Mouse (Mus musculus) mesoderm, embryonic 11.5 days (tissue): ENCODE measurements around the gene Smagp.

Experiments used
- DNase-seq: peaks from one replicate; pipeline ENCODE4 v3.0.0-alpha.2; 2012; ENCODE audit warnings: low read depth, low spot score

Gene Smagp

DNA sequence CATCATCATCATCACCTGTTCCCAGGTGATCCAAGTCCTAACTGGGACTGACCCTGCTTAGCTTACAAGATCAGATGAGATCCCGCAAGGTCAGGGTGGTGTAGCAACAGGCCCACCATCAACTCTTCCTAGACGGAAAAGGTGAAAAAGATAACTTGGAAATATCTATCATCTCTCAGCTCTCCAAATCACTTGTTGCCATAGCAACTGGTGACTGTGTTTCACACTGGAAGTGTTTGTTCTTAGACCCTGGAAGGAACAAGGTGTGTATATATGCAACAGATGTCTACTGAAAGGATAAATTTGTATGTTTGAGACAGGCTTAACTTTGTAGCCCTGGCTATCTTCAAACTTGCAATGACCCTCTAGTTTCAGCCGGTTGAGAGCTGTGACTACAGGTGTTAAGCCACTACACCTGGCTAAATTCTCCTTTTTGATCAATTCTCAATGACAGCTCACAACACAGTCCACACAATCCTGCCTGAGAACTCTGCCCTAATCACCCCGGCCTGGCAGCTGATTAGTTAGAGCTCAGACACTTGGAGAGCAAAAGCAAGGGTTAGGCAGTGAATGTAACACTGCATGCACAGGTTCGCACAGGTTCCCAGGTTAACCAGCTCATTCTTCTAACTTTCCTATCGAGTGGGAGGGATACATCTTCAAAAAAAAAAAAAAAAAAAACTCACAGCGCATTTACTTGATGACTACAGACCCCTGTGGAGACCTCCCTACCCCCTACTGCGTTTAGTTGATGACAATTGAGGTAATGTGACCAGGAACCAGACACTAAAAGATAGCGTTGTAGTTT is 28.9 kb upstream of the Smagp start:
- no peak for DNase-seq

DNA sequence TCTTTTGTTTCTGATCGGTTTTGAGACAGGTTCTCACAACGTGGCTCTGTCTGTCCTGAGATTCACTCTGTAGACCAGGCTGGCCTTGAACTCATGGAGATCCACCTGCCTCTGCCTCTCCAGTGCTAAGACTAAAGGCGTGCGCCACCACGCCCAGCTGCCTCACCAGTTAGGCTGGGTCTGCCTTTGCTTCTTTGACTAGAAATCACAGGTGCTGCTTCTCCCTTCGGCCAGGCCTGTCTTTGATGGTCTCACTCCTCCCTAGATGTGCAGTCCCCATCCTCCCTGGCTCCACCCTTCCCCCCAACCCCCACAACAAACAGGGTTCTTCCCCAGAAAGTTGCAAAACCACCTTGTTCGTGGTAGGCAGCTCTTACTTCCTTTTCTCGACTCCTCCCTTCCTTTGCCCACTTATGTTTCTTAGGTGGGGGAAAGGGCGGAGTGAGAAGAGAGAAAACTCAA is 28.1 kb upstream of the Smagp start:
- no peak for DNase-seq

DNA sequence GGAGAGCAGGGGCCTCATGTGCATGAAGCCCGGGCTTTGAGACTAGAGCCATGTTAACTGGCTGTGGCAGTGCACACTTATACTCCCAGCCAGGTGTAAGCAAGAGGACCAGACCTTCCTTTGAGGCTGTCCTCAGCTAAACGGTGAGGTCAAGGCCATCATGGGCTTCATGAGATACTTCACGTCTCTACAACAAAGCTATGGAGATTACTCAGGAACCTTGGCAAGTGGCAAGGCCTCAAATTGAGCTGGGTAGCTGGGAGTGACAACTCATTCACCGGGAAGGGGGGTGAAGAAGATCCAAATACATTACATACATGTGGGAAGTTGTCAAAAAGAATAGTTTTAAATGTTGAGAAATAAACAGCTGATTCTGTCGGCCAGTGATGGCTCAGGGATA is 24.1 kb upstream of the Smagp start:
- no peak for DNase-seq

DNA sequence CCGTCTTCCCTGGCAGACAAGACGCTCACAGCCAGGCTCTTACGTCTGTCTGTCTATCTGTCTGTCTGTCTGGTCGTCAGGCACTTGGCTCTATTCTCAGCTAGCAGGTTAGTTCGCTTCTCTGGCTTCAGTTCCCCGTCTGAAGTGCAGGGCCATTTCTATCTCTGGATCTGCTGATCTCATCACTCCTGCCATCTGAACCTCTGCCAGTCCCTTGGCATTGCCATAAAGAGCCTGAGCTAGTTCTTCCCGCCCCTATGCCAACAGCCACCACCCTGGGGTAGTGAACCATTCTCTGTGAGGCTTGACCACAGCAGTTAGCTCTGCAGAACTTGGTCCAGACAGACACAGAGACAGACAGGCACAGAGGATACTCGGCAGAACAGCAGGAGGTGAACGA is 23.6 kb upstream of the Smagp start:
- DNase-seq, result no peak

DNA sequence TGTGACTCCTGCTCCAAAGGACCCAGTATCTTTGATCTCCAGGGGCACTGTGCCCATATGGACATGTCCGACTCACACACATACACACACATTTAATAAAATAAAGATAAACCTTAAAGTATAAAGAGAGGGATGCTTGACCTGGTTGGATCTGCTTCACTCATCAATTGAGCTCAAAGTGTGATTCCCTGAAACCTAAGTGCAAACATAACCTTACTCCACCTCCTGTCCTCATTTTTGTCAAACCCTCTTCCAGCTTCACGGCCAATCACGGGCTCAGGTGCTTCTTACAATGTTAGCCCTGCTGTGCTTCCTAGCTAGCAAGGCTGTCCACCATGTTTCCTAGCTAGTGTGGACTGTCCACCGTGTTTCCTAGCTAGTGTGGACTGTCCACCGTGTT is 18.5 kb upstream of the Smagp start:
- DNase-seq, result no peak

DNA sequence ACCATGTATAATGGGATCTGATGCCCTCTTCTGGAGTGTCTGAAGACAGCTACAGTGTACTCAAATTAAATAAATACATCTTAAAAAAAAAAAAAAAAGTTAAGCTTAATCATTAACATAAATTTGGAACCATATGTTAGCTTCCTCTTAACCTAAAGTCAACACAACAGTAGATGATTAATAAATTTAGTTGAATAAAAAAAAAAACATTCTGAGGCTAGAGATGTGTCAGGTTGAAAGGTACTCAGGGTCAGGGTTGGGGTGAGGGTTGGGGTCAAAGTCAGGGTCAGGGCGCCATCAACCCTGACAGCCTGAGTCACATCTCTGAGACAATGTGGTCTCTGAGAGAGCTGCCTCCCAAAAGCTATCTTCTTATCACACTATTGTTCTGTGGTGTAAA is 17.5 kb upstream of the Smagp start:
- DNase-seq, result no peak

DNA sequence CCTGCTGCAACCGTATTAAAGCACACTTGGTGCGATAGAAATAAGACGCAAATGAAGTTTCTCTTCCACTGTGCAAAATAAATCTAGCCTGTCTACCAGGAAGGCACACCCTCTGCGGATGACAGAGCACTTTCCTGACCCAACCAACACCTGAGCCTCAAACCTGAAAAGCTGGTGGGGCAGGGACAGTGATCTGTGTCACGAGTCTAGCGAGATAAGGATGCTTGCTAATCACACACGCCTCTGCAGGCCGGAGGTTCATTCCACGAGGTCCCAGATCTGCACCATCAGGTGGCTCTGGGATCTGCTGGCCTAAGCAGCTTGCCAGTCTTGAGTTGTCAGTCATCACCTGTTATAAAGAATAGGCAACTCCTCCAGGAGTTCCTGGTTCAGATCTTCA is 14.9 kb upstream of the Smagp start:
- DNase-seq, result no peak

DNA sequence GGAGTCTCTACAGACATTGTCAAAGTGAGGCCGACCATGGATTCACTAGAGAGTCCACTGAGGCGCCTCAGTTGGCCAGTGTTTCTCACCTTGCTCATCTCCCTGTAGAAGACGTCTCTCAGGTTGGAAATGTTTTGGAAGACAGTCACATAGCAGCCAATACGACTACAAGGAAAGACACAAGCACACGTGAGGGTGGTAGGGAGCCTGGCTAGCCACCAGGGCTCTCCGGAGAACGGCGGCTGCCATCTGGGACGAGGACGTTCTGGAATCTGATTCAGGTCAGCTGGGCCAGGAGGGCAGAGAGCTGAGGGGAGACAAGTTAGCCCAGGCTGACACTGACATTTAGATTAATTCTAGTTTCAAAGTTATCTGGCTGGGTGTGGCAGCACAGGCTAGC is 13.4 kb upstream of the Smagp start:
- no peak for DNase-seq

DNA sequence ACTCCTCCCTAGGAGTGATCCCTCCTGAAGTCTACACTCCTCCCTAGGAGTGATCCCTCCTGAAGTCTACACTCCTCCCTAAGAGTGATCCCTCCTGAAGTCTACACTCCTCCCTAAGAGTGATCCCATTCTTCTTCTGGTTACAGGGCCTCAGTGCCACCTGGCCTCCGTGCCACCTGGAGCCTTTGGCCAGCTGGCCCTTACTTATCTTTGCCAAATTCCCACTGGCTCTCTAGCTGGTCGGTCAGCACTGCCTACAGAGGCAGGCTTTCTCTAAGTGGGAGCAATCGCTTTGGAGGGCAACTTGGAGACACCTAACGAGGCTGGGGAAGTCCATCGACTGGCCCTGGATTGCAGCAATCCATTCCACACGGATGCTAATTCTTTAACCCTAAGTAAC is 9.4 kb upstream of the Smagp start:
- DNase-seq, result no peak

DNA sequence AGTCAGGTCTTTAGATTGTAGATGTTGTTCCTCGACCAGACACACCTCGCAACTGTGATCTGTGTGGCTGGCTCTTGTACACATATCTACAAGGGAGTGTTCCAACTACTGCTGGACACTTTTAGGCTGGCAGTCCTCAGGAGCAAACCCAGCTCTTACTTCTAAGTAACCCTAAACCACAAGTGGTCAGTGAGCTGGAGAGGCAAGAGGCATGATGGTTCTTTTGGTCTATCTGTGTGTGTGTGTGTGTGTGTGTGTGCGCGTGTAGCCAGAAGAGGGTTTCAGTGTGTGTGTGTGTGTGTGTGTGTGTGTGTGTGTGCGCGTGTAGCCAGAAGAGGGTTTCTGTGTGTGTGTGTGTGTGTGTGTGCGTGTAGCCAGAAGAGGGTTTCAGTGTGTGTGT is 5.7 kb upstream of the Smagp start:
- DNase-seq, result no peak

DNA sequence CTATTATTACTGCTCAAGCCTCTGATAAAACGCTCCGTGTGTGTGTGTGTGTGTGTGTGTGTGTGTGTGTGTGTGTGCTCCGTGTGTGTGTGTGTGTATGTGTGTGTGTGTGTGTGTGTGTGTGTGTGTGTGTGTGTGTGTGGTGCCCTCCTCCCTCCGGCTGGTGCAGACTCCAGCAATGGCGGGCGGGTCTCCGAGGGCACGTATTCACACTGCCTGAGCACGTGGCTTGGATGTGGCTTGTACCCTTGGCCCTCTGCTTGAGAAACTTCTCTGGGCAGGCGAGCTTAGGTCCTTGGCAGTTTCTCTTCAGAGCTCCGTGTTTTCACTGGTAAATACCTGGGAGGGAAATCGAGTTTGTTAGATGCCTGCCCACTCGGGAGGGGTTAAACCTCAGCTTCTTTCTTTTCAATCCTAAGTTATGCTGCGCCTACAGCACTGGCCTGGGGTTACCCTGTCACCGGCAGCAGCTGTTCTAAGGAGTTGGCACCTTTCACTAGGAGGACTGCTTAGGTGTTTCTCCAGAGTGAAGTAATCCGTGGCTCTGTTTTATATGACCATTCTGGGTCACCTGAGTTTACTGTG is 4.6 kb upstream of the Smagp start:
- no peak for DNase-seq

DNA sequence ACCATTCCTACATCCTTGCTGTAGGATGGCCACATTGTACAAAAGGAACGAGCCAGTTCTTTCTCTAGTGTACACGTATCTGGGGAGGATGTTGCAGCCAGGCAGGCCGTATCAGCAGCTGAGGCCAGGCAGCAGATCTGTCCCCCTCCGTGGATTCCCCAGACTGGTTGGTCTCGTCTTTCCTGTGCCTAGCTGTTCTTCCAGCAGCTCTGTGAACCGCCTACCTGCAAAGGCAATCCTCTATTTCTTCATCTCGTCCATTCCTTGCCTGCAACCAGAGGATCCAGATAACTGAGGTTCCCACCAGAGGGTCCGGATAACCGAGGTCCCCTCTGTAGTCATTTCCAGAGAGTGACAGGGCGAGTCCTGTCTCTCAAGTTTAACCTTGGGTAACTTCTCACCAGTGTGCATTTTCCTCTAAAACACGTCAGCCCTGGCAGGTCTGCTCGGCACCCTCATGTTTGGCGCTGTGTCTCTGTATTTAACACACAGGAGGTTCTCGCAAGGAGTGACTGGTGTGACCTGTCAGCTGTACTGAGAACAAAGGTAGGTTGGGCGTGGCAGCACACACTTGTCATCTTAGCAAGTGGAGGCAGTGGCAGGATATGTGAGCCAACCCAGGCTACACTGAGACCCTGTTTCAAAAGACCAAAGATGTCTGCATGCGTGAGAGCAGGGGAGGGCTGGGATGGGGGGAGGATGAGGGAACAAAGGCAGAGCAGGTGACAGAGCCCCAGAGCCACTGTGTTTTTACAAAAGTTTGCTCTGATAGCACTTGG is 3.4 kb upstream of the Smagp start:
- DNase-seq, result no peak

DNA sequence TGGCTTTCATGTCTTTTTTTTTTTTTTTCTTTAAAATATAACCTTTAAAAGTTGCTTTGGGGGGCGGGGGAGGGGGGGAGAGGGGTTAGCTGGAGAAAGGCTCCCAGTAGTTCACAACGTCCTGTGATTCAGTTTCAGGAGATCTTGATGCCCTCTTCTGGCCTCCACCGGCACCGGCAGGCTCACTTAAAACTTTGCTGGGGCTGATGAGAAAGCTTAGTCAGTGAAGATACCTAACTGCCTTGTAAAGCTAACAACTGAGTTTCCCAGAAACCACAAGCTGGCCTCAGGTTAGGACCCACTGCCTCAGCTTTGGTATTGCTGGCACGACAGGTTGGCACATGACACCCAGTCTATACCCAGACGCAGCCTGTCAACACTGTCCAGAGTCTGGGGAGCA is 921 bp upstream of the Smagp start:
- DNase-seq, result no peak

DNA sequence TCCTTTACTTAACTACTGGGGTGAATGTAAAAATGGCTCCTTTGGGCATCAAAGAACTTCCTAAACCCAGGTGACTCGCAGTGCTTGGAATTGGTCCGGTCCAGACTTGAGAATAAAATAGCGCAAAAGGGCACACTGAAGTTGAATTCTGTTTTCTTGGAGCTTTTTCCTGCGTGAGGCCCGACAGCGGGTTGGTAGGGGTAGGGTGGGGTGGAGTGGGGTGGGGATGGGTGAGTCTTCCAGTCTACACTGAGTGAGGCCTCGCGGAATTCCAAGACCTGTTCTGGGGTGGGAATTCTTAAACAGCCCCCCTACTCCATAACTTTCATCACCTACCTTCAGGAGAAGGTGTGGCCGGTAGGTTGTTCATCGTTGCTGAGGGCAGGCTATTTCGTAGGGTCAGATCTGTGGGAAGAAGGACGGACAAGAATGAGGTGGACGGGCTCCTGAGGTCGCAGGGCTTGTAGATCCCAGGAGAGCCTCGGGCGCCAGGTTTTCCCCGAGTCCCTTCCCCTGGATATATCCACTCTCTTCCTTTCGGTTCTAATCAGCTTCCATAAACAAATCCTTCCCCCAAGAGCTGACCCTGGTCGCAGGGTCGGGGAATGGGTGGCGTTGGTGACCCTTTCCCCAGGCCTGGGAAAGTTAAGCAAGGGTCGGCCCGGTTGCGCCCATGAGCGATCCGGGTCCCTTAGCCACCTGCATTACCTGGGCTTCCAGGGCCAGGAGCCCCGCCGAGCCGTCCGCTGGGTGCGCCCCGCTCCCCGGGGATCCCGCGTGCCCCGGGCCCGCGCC is 692 bp downstream of the Smagp start:
- no peak for DNase-seq

DNA sequence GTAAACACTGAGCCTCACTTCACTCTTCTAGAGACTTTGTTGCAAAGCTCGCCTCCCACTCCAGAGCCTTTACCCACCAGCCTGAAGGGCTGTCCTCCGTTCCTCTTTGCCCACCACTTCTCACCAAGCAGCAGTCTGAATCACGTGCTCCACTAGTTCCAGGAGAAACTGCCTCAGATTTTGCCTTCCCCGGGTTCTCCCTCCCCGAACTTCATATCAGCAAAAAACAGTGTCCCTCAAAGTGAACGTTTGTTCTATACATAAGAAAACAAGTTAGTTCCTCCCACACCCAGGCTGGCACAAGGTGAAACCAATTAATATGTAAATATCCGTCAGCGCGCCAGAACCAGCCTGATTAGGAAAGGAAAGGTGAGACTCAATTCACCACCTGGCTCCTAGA is 1.5 kb downstream of the Smagp start:
- no peak for DNase-seq

DNA sequence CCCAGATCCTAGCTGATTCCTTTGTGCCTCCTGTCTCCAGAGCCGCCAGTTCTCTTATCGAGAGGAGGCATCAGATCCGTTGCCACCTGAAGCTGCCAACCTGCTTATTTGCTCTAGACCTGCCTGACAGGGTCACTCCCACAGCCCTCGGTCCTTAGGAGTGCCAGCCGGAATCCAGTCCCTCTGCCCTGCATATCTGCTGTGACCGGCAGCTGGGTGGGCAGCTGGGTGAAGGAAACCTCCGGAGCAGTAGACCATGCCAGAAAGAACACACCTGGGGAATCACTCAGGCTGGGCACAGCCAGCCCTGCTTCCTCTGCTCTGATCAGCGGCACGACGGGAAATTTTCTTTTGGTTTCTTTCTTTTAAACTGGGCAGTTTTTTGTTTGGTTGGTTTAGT is 3.4 kb downstream of the Smagp start:
- DNase-seq, result no peak

DNA sequence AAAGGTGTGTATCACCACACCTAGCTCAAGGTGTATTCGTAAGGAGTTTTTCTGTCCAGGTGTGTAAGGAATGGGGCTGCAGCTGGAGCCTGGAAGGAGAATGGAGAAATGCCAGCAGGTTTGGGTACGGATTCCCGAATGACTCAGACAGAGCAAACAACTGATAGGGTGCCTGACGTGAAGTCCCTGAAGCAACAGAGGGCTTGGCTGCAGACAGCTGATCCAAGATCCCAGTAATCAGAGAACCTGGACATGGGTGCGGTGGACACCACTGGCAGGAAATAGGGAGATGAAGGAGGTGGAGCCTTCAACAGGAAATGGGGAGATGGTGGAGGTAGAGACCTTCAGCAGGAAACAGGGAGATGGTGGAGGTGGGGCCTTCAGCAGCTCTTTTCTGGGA is 4.4 kb downstream of the Smagp start:
- DNase-seq, result no peak

DNA sequence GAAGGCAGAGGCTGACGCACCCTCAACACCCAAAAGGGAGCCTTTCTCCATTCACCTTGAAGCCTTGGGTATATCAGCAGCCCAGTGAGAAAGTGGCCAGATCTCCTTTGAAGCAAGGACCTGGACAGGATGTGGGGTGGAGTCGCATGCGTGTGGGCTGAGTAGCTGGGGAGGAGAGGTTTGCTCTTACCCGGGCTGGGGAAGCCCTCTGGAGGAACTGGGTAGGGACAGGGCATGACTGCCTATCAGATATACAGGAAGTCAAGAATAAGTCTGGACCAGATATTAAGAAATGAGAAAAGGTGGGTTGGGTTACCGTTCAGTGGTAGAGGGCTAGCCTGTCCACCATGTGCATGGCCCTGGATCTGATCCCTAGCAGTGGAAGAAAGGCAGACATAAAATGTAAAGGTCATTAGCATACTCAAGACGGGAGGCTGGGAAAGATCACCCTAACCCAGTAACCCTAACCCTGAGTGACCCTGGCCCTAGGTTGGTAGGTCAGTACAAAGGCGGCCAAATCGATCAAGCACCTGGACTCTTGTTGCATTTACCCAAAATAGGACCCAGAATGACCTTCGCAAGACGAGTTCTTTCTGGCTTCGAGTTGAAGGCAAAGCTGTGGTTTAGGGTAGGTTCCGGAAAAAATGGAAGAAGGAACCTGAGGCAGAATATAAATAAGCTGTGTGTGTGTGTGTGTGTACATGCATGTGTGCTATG is 5.1 kb downstream of the Smagp start:
- no peak for DNase-seq

DNA sequence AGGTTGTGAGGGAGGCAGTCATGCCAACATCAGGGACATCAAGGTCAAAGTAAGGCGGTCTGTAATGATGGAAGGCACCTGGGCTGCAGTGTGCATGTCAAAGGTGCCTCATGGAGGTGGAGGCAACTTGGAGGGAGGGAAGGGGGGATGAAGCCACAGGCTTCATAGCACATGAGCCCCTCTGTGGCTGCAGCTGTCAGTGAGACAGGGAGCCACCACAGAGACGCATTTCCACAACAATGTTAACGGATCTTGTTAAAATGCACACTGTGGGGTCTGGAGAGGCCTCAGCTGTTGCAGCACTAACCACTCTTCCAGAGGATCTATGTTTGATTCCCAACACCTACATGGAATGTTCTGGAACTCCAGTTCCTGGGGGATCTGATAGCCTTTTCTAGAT is 6.6 kb downstream of the Smagp start:
- DNase-seq, result no peak

DNA sequence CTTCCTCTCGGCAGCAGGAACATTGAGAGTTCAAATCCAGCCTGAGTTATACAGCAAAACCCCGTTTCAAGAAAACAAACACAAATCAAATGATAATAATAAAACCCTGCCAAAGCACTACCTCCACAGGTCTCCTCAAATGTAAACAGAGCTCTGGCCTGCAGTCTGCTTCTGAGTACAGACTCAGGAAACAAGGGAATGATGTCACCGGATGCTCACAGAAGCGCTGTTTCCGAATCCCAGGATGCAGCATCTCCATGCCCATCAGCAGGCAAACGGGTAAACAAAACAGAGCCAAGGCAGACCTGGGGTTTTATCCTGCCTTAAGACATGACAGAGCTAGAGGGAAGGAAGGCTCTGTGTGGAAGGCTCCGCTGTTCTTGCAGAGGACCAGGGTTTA is 7.9 kb downstream of the Smagp start:
- no peak for DNase-seq

DNA sequence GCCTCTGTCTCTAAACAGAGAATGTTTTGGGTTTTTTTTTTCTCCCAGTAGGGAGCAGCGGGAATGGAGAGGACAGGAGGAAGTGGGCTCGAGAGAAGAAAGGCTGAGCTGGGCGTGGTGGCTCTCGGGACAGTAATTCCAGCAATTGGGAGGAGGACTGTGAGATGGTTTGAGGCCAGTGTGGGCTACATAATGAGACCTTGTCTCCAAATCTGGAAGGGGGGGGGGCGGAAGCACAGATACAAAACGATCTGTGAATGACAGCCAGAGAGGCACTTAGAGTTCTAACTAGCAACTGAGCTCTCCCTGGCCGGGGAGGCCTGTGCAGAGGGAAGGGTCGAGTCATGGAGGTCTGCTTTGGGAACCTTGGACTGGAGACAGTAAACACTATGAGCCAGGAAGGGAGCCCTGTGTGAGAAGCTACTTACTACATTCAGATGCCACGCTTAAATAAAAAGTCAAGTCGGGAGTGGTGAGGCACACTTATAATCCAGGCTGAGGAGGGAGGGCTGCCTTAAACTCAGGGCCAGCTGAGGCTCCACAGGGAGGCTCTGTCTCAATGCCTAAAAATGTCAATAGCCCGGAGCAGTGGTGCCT is 8.9 kb downstream of the Smagp start:
- DNase-seq, result no peak
